Mouse (Mus musculus) heart, adult 2 months (tissue): Measurements from ENCODE around the gene Camkmt.

Experiments
- CTCF ChIP-seq: fragments of 200-600 bp; IDR thresholded peaks from 2 replicates; pipeline ENCODE4 v1.8.1; 2022; ENCODE audit warnings: antibody characterized with exemption, mild to moderate bottlenecking, moderate library complexity
- EP300 ChIP-seq: fragments of 200-500 bp; IDR thresholded peaks from 2 replicates; pipeline ENCODE4 v1.6.1; 2011; ENCODE audit warnings: low read depth, low read length, control low read depth; ENCODE audit not compliant: insufficient read depth

GRCm38 (mm10) chr17:85168761-85169160 is 78.4 kb downstream of the Camkmt start:
- no peak for TF ChIP-seq CTCF
- TF ChIP-seq EP300: no peak
